9 mouse cellular contexts compared by ENCODE assay signal in genomic region chr6:36810448-36810847, GRCm38 (mm10). TPM values are rescaled to one million over a fixed set of nuclear protein-coding genes. Genes with fewer than 3 reads are reported as not detected.
DNase-seq lines count a peak whose midpoint lies in the region; ATAC-seq lines count a peak whose summit lies in the region.
"Had no signal": no experiment of that assay in that cellular context is flagged by ENCODE, and none has a peak within 500 bp of the region (broad histone marks: within the 10 kb centered on the region; RNA-seq: fewer than 3 reads in every experiment).

No protein-coding gene starts in this region.

- H3K27me3 ChIP-seq in heart, embryonic 16.5 days (ENCODE audit: control insufficient read depth, insufficient read depth, low read length), result no peaks in the 10 kb centered on the region
- H3K27me3 ChIP-seq in embryonic facial prominence, embryonic 10.5 days (replicated peaks; ENCODE audit: low read depth, poor library complexity, severe bottlenecking), result no peaks in the 10 kb centered on the region
- no peaks in the 10 kb centered on the region for H3K27me3 ChIP-seq in hindbrain, embryonic 14.5 days (ENCODE audit: control insufficient read depth, insufficient read depth, low read length)
- H3K27me3 ChIP-seq in midbrain, embryonic 16.5 days (ENCODE audit: control insufficient read depth, insufficient read depth, low read depth, low read length), result no peaks in the 10 kb centered on the region

- peaks cover 8% of the 10 kb centered on the region for H3K4me1 ChIP-seq in heart, embryonic 16.5 days (ENCODE audit: control insufficient read depth, insufficient read depth, low read length)
- peaks cover 43% of the 10 kb centered on the region for H3K4me1 ChIP-seq in embryonic facial prominence, embryonic 10.5 days
- peaks cover 30% of the 10 kb centered on the region for H3K4me1 ChIP-seq in hindbrain, embryonic 14.5 days (replicated peaks; ENCODE audit: control insufficient read depth, insufficient read depth, low read length)
- H3K4me1 ChIP-seq in midbrain, embryonic 16.5 days (ENCODE audit: control insufficient read depth, insufficient read depth, low read length), result peaks cover 18% of the 10 kb centered on the region
- H3K4me1 ChIP-seq: megakaryocyte, embryonic 14.5 days had no signal

- 17% methylated on average over 5 of the region's 5 CpGs for WGBS in heart, embryonic 16.5 days
- WGBS in embryonic facial prominence, embryonic 10.5 days, result 9% methylated on average over 5 of the region's 5 CpGs
- 8% methylated on average over 5 of the region's 5 CpGs for WGBS in hindbrain, embryonic 14.5 days
- WGBS in midbrain, embryonic 16.5 days, result 2% methylated on average over 5 of the region's 5 CpGs

- no peaks in the 10 kb centered on the region for H3K9me3 ChIP-seq in heart, embryonic 16.5 days (replicated peaks; ENCODE audit: control insufficient read depth, low read length)
- H3K9me3 ChIP-seq in embryonic facial prominence, embryonic 10.5 days, result no peaks in the 10 kb centered on the region
- no peaks in the 10 kb centered on the region for H3K9me3 ChIP-seq in hindbrain, embryonic 14.5 days (ENCODE audit: control insufficient read depth, low read length)
- no peaks in the 10 kb centered on the region for H3K9me3 ChIP-seq in midbrain, embryonic 16.5 days (replicated peaks; ENCODE audit: control insufficient read depth, low read length, poor library complexity, severe bottlenecking)

- no peak for DNase-seq in heart, adult 11 months
- DNase-seq in embryonic facial prominence, embryonic 10.5 days (ENCODE audit: low spot score), result peak; percentile 37
- no peak for DNase-seq in hindbrain, embryonic 14.5 days (ENCODE audit: low spot score)
- DNase-seq in spleen, adult 18-20 months, result no peak
- no peak for DNase-seq in adrenal gland, postnatal 36 days
- DNase-seq in kidney, adult 9 months, result no peak

- 0 out of 2 replicates have a peak, but pooled peaks have one; percentile 38 for ATAC-seq in heart, embryonic 16.5 days (replicated peaks; ENCODE audit: extremely low read depth, insufficient read depth, low FRiP score)
- ATAC-seq in hindbrain, embryonic 14.5 days (ENCODE audit: low FRiP score), result peak; percentile 32; the same call in 1 of the 2 replicates
- ATAC-seq in midbrain, embryonic 16.5 days, result peak; percentile 49

- peak overlapping the region; percentile 77; the same call in 1 of the 2 replicates for H3K9ac ChIP-seq in heart, embryonic 16.5 days (ENCODE audit: low read length)
- H3K9ac ChIP-seq in hindbrain, embryonic 14.5 days, result peak overlapping the region; percentile 81
- H3K9ac ChIP-seq in midbrain, embryonic 16.5 days (ENCODE audit: low read depth, low read length), result peak overlapping the region; percentile 88

- no peaks in the 10 kb centered on the region for H3K36me3 ChIP-seq in heart, embryonic 16.5 days (ENCODE audit: control insufficient read depth, insufficient read depth)
- H3K36me3 ChIP-seq in embryonic facial prominence, embryonic 10.5 days (replicated peaks), result peaks cover 18% of the 10 kb centered on the region
- peaks cover 8% of the 10 kb centered on the region; the same call in 1 of the 2 replicates for H3K36me3 ChIP-seq in hindbrain, embryonic 14.5 days (replicated peaks; ENCODE audit: control insufficient read depth, insufficient read depth)
- no peaks in the 10 kb centered on the region for H3K36me3 ChIP-seq in midbrain, embryonic 16.5 days (ENCODE audit: control insufficient read depth, insufficient read depth, low read length)

- peak overlapping the region; percentile 75 for H3K4me2 ChIP-seq in heart, embryonic 16.5 days (ENCODE audit: low read depth, low read length)
- H3K4me2 ChIP-seq in hindbrain, embryonic 14.5 days (replicated peaks), result peak overlapping the region; percentile 70
- peak overlapping the region; percentile 73 for H3K4me2 ChIP-seq in midbrain, embryonic 16.5 days (ENCODE audit: low read length)

- H3K27ac ChIP-seq in heart, embryonic 16.5 days (ENCODE audit: low read length), result no peak overlapping the region; the same call in 1 of the 2 replicates
- peak overlapping the region; percentile 95 for H3K27ac ChIP-seq in embryonic facial prominence, embryonic 10.5 days (replicated peaks)
- peak overlapping the region; percentile 92 for H3K27ac ChIP-seq in hindbrain, embryonic 14.5 days
- H3K27ac ChIP-seq in midbrain, embryonic 16.5 days (ENCODE audit: low read length), result peak overlapping the region; percentile 89

- peak overlapping the region; percentile 66 for H3K4me3 ChIP-seq in heart, embryonic 16.5 days (ENCODE audit: low read length)
- peak overlapping the region; percentile 77 for H3K4me3 ChIP-seq in embryonic facial prominence, embryonic 10.5 days
- H3K4me3 ChIP-seq in hindbrain, embryonic 14.5 days (replicated peaks; ENCODE audit: low read length), result peak overlapping the region; percentile 63
- H3K4me3 ChIP-seq in midbrain, embryonic 16.5 days (ENCODE audit: low read depth, low read length), result peak overlapping the region; percentile 81

RNA-seq across cellular contexts. Expression of gene Ptn, which starts 0.4 kb away (rescaled TPM):
- 245 and 273 TPM in 2 replicates for polyA plus RNA-seq in heart, embryonic 16.5 days (2015; fragmentation: Nextera tagmentation; extraction: Ambion mirVana)
- 225 and 262 TPM in 2 replicates for polyA plus RNA-seq in embryonic facial prominence, embryonic 10.5 days (2016; fragmentation: Nextera tagmentation; extraction: Ambion mirVana)
- polyA plus RNA-seq in hindbrain, embryonic 14.5 days (2014; fragmentation: Nextera tagmentation; extraction: Ambion mirVana), result 732 and 771 TPM in 2 replicates
- 861 and 866 TPM in 2 replicates for polyA plus RNA-seq in midbrain, embryonic 16.5 days (2015; fragmentation: Nextera tagmentation; extraction: Ambion mirVana)
- 10 to 100 TPM; 82.6 to 83.9 TPM for total RNA-seq in adrenal gland, postnatal 36 days (2021)
